8 mouse cellular contexts compared by ENCODE assay signal in the genomic region with DNA sequence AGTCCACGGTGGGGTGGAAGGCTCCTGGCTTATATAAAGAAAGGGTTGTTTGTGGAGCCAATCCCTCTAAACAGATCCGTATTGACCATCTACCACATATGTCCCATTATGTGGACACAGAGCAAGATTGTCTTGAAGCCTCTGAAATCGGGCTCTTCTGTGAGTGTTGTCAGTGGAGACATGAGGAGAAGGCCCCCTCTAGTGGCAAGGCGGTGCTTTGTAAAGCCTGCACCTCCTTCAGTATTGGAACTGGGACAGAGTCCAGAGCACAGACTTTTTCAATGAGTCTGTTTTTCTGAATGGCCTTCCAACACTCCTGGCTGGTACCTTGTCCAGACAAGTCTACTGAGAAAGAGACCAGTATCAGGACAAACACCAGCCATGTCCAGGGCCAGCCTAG. TPM values are rescaled to one million over a fixed set of nuclear protein-coding genes. Genes with fewer than 3 reads are reported as not detected.
DNase-seq lines count a peak whose midpoint lies in the region; ATAC-seq and TF ChIP-seq lines count a peak whose summit lies in the region.

No protein-coding gene starts in this region.

- no peak overlapping the region for H3K9ac ChIP-seq in forebrain, embryonic 15.5 days (replicated peaks)
- H3K9ac ChIP-seq in kidney, postnatal 0 days (ENCODE audit: low read depth, low read length), result no peak overlapping the region
- H3K9ac ChIP-seq in liver, embryonic 14.5 days (replicated peaks), result no peak overlapping the region

- H3K4me3 ChIP-seq in forebrain, embryonic 15.5 days, result no peak overlapping the region
- no peak overlapping the region for H3K4me3 ChIP-seq in kidney, postnatal 0 days (replicated peaks; ENCODE audit: low read depth, low read length)
- no peak overlapping the region for H3K4me3 ChIP-seq in liver, embryonic 14.5 days (ENCODE audit: insufficient read depth in 1 of 2, low read depth in 2 of 2, low read length in 2 of 2)

- no peak overlapping the region for H3K4me2 ChIP-seq in forebrain, embryonic 15.5 days (replicated peaks)
- no peak overlapping the region for H3K4me2 ChIP-seq in kidney, postnatal 0 days (ENCODE audit: low read length)
- no peak overlapping the region for H3K4me2 ChIP-seq in liver, embryonic 14.5 days (ENCODE audit: low read depth)

- DNase-seq in urinary bladder, postnatal 25 days (ENCODE audit: low spot score), result peak; percentile 30
- DNase-seq in urinary bladder, postnatal 4 days (ENCODE audit: low spot score in 2 of 2), result no peak
- DNase-seq in kidney, postnatal 0 days (ENCODE audit: low spot score), result peak; percentile 85
- DNase-seq in liver, embryonic 14.5 days (ENCODE audit: low read depth in 3 of 3, low spot score in 3 of 3), result peak in 1 of 3 experiments; percentile 4
- DNase-seq in retina, postnatal 1 day, result peak; percentile 79
- no peak for DNase-seq in c-Kit-positive CD71-positive TER-119-positive erythroid progenitor cells, embryonic 14.5 days (ENCODE audit: low spot score)

- no peaks in the 10 kb centered on the region for H3K27me3 ChIP-seq in forebrain, embryonic 15.5 days
- H3K27me3 ChIP-seq in kidney, postnatal 0 days (ENCODE audit: insufficient read depth, low read length), result peaks cover 2% of the 10 kb centered on the region; the same call in 1 of the 2 replicates
- H3K27me3 ChIP-seq in liver, embryonic 14.5 days (ENCODE audit: control insufficient read depth, insufficient read depth, low read length), result no peaks in the 10 kb centered on the region

- TF ChIP-seq EP300 in liver, embryonic 14.5 days (IDR thresholded peaks at IDR 0.05; ENCODE audit: low read depth), result no peak

- 13% methylated on average over 4 of the region's 4 CpGs for WGBS in forebrain, embryonic 15.5 days
- 14% methylated on average over 4 of the region's 4 CpGs for WGBS in kidney, postnatal 0 days
- WGBS in liver, embryonic 14.5 days (ENCODE audit: insufficient replicate concordance), result 11% methylated on average over 4 of the region's 4 CpGs

- H3K27ac ChIP-seq in forebrain, embryonic 15.5 days (replicated peaks), result no peak overlapping the region
- no peak overlapping the region for H3K27ac ChIP-seq in kidney, postnatal 0 days
- H3K27ac ChIP-seq in liver, embryonic 14.5 days, result no peak overlapping the region

- peak; percentile 79 for TF ChIP-seq CTCF in kidney, postnatal 0 days (IDR thresholded peaks at IDR 0.05; ENCODE audit: low read depth)
- TF ChIP-seq CTCF in liver, embryonic 14.5 days (IDR thresholded peaks at IDR 0.05; ENCODE audit: low read depth), result peak; percentile 69

- H3K4me1 ChIP-seq in forebrain, embryonic 15.5 days, result no peaks in the 10 kb centered on the region
- H3K4me1 ChIP-seq in kidney, postnatal 0 days (replicated peaks; ENCODE audit: insufficient read depth, low read length), result no peaks in the 10 kb centered on the region
- no peaks in the 10 kb centered on the region for H3K4me1 ChIP-seq in liver, embryonic 14.5 days (replicated peaks; ENCODE audit: control insufficient read depth in 2 of 2, insufficient read depth in 2 of 2, low read length in 1 of 2)

- peak; percentile 86 for ATAC-seq in cerebellum, adult (ENCODE audit: insufficient number of reproducible peaks, low FRiP score, low TSS enrichment)
- peak; percentile 75 for ATAC-seq in forebrain, embryonic 15.5 days (replicated peaks)
- no peak for ATAC-seq in kidney, postnatal 0 days (replicated peaks; ENCODE audit: low FRiP score, low read depth)
- no peak for ATAC-seq in liver, embryonic 14.5 days (ENCODE audit: insufficient read depth)

- H3K9me3 ChIP-seq in forebrain, embryonic 15.5 days, result no peaks in the 10 kb centered on the region
- H3K9me3 ChIP-seq in kidney, postnatal 0 days (replicated peaks; ENCODE audit: low read length), result no peaks in the 10 kb centered on the region
- H3K9me3 ChIP-seq in liver, embryonic 14.5 days (ENCODE audit: control insufficient read depth, low read length), result no peaks in the 10 kb centered on the region

- no peaks in the 10 kb centered on the region for H3K36me3 ChIP-seq in forebrain, embryonic 15.5 days
- H3K36me3 ChIP-seq in kidney, postnatal 0 days (ENCODE audit: insufficient read depth, low read length), result no peaks in the 10 kb centered on the region
- no peaks in the 10 kb centered on the region for H3K36me3 ChIP-seq in liver, embryonic 14.5 days (replicated peaks; ENCODE audit: control insufficient read depth, insufficient read depth, low read depth)

RNA-seq across cellular contexts. Expression of a gene that starts 7.2 kb away (rescaled TPM):
- polyA plus RNA-seq in forebrain, embryonic 15.5 days (2015; fragmentation: Nextera tagmentation; extraction: Ambion mirVana), result 0.15 and 0.34 TPM in 2 replicates
- 0.10 TPM in 1 of 2 replicates, not detected in the other for polyA plus RNA-seq in kidney, postnatal 0 days (2015; fragmentation: Nextera tagmentation; extraction: Ambion mirVana)
- not detected in 2 replicates for polyA plus RNA-seq in liver, embryonic 14.5 days (2012; rRNA removed)
- not detected in 2 replicates for polyA plus RNA-seq in liver, embryonic 14.5 days (2014; fragmentation: Nextera tagmentation; extraction: Ambion mirVana)

RNA-seq across cellular contexts. Expression of a gene that starts 8.3 kb away (rescaled TPM):
- 1.3 and 1.6 TPM in 2 replicates for polyA plus RNA-seq in forebrain, embryonic 15.5 days (2015; fragmentation: Nextera tagmentation; extraction: Ambion mirVana)
- not detected in 2 replicates for polyA plus RNA-seq in kidney, postnatal 0 days (2015; fragmentation: Nextera tagmentation; extraction: Ambion mirVana)
- polyA plus RNA-seq in liver, embryonic 14.5 days (2012; rRNA removed), result not detected in 2 replicates
- not detected in 2 replicates for polyA plus RNA-seq in liver, embryonic 14.5 days (2014; fragmentation: Nextera tagmentation; extraction: Ambion mirVana)

RNA-seq across cellular contexts. Expression of a gene that starts 40.3 kb away (rescaled TPM):
- polyA plus RNA-seq in forebrain, embryonic 15.5 days (2015; fragmentation: Nextera tagmentation; extraction: Ambion mirVana), result 28.1 and 28.5 TPM in 2 replicates
- 12.7 and 17.1 TPM in 2 replicates for polyA plus RNA-seq in kidney, postnatal 0 days (2015; fragmentation: Nextera tagmentation; extraction: Ambion mirVana)
- 2.5 and 3.4 TPM in 2 replicates for polyA plus RNA-seq in liver, embryonic 14.5 days (2012; rRNA removed)
- polyA plus RNA-seq in liver, embryonic 14.5 days (2014; fragmentation: Nextera tagmentation; extraction: Ambion mirVana), result 5.4 and 6.5 TPM in 2 replicates

Comparison
In these comparisons a context has a peak if more than half of its experiments do, and no peak if none do; other contexts are left out.
1. DNase-seq: peak in urinary bladder, postnatal 25 days (single experiment), kidney, postnatal 0 days (single experiment) and retina, postnatal 1 day (single experiment); none in urinary bladder, postnatal 4 days (0 of 2) and c-Kit-positive CD71-positive TER-119-positive erythroid progenitor cells, embryonic 14.5 days (single experiment).
2. ATAC-seq: peak in cerebellum, adult (single experiment) and forebrain, embryonic 15.5 days (single experiment); none in kidney, postnatal 0 days (single experiment) and liver, embryonic 14.5 days (single experiment).